Mouse (Mus musculus) bone marrow macrophage, adult 2 months (primary cell): ENCODE data around the gene Fam43b.

Experiments
- CTCF ChIP-seq: IDR thresholded peaks from 2 replicates; pipeline ENCODE4 v1.5.1; 2012; ENCODE audit warnings: low read depth, mild to moderate bottlenecking, low read length, moderate library complexity
- POLR2A ChIP-seq: IDR thresholded peaks from 2 replicates; pipeline ENCODE4 v1.6.1; 2012; ENCODE audit warnings: mild to moderate bottlenecking, low read depth, low read length, borderline replicate concordance

- TF ChIP-seq CTCF (no peak), POLR2A (no peak)
Observed at GRCm38 (mm10) chr4:138358176-138358575, 38.2 kb downstream of the Fam43b start.
